Mouse (Mus musculus): Measurements from ENCODE around the gene Prpf18. TPM values are rescaled to one million over a fixed set of nuclear protein-coding genes. Genes with fewer than 3 reads are reported as not detected.
"Not testable (repeated sequence)": the region's sequence is repeated elsewhere in the genome, so short reads cannot be mapped to it uniquely, and the experiment has no call there.

Prpf18 gene
- polyA plus RNA-seq, 1 experiment from 2014 or later = 29.1 TPM

DNA sequence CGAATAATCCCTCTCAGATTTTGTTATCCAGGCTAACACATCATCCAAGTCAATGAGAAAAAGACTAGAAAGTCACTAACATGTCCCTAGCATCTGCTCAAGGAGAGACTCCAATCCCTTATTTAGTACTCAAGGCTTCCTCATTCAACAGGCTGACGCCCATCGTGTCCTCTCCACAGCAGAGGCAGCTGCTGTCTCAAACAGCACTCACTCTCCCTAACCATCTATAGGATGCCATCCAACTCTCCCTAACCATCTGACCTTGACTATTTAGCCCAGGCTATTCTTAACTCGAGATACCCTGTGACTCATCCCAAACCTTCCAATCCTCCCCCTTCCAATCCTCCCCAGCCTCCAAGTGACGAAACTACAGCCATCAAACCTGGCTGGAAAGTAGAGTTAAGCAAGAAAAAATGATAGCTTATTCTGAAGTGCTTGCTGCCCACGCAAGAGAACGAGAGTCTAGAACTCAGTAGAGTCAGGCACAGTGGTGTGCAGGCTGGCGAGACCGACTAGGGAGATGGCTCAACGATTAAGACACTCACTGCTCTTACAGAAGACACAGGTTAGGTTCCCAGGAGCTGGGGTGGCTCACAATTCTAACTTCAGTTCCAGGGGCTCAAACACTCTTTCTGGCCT lies 21.6 kb downstream of the Prpf18 start:
- no peak overlapping the region for H3K9ac ChIP-seq
- no peaks in the 10 kb centered on the region for H3K9me3 ChIP-seq (replicated peaks)
- H3K4me1 ChIP-seq (replicated peaks) = peaks cover 4% of the 10 kb centered on the region; the same call in 1 of the 2 replicates
- H3K36me3 ChIP-seq = peaks cover 43% of the 10 kb centered on the region
- 89% methylated on average over 10 of the region's 10 CpGs for WGBS
- no peak overlapping the region for H3K4me3 ChIP-seq
- ATAC-seq (replicated peaks; ENCODE audit: insufficient number of reproducible peaks, insufficient read depth, low FRiP score, low read depth) = no peak
- no peak overlapping the region for H3K27ac ChIP-seq
- no peak overlapping the region for H3K4me2 ChIP-seq
- no peaks in the 10 kb centered on the region for H3K27me3 ChIP-seq

DNA sequence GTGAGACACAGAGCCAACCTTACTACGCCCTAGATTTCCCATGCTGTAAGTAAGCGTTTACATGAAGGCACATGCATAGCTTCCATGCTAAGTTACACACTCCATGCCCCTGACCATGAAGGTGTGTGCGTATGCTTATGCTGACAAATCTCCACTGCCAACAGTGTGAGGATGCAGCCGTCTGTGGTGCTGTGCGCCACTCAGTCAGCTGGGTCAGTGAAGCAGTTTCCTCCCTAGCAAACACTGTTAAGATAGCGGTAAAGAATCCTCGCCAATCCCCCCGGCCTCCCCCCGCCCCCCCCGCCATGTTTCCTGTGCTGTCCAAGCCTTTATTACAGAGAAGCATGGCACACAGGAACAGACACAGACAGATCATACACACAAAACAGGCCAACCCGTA lies 22.4 kb downstream of the Prpf18 start:
- peaks cover 36% of the 10 kb centered on the region for H3K36me3 ChIP-seq
- ATAC-seq (replicated peaks; ENCODE audit: insufficient number of reproducible peaks, insufficient read depth, low FRiP score, low read depth) = 0 out of 2 replicates have a peak, but pooled peaks have one; percentile 10
- no peak overlapping the region for H3K27ac ChIP-seq
- H3K4me1 ChIP-seq (replicated peaks) = peaks cover 4% of the 10 kb centered on the region; the same call in 1 of the 2 replicates
- H3K27me3 ChIP-seq = no peaks in the 10 kb centered on the region
- H3K4me2 ChIP-seq = no peak overlapping the region
- no peak overlapping the region for H3K4me3 ChIP-seq
- no peak overlapping the region for H3K9ac ChIP-seq
- 85% methylated on average over 11 of the region's 11 CpGs for WGBS
- H3K9me3 ChIP-seq (replicated peaks) = no peaks in the 10 kb centered on the region

DNA sequence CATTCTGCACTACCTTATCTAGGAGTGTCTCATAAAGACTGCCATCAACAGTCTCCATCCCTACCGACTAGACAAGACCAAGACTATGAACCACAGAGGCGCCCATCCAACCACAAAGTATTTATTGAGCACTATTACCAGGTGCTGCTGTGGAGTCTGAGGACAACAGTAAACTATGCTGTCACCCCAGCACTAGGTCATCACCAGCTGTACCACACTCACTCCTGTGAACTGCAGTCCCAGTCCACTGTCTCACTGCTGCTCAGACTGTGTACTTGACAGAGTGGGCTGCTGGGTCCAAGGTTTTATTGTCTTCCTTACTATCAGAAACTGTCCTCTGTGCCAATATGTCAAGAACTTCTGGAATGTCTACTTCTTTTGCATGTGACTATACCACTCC lies 23.0 kb downstream of the Prpf18 start:
- Histone ChIP-seq H3K4me3 (no peak overlapping the region), H3K4me2 (no peak overlapping the region), H3K4me1 (replicated peaks) (peaks cover 4% of the 10 kb centered on the region; the same call in 1 of the 2 replicates), H3K9ac (no peak overlapping the region), H3K36me3 (peaks cover 36% of the 10 kb centered on the region), H3K9me3 (replicated peaks) (no peaks in the 10 kb centered on the region), H3K27me3 (no peaks in the 10 kb centered on the region), H3K27ac (no peak overlapping the region)
- WGBS = 84% methylated on average over 2 of the region's 2 CpGs
- no peak for ATAC-seq (replicated peaks; ENCODE audit: insufficient number of reproducible peaks, insufficient read depth, low FRiP score, low read depth)

DNA sequence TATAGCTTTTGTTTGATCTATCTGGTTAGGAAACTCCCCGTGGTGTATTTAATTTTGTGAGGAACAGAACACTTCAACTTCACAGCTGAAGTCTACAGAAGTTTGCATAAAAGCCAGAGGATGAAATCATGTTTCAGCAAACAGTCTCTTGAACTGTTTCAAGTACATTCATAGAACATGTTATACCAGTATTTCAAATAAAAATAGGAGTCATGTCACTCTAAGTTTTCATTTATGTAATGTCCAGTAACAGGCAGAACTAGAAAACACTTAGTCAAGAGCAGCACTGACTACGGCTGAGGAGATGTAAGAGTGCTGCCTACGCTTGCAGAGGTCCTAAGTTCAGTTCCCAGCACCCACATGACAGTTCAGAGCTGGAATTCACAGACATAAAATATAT lies 25.0 kb downstream of the Prpf18 start:
- Histone ChIP-seq H3K4me3 (no peak overlapping the region), H3K27me3 (no peaks in the 10 kb centered on the region), H3K36me3 (peaks cover 34% of the 10 kb centered on the region), H3K9ac (no peak overlapping the region), H3K27ac (no peak overlapping the region), H3K4me1 (replicated peaks) (peaks cover 4% of the 10 kb centered on the region; the same call in 1 of the 2 replicates), H3K9me3 (replicated peaks) (no peaks in the 10 kb centered on the region), H3K4me2 (no peak overlapping the region)
- no peak for ATAC-seq (replicated peaks; ENCODE audit: insufficient number of reproducible peaks, insufficient read depth, low FRiP score, low read depth)
- WGBS = 90% methylated on average over 3 of the region's 3 CpGs

DNA sequence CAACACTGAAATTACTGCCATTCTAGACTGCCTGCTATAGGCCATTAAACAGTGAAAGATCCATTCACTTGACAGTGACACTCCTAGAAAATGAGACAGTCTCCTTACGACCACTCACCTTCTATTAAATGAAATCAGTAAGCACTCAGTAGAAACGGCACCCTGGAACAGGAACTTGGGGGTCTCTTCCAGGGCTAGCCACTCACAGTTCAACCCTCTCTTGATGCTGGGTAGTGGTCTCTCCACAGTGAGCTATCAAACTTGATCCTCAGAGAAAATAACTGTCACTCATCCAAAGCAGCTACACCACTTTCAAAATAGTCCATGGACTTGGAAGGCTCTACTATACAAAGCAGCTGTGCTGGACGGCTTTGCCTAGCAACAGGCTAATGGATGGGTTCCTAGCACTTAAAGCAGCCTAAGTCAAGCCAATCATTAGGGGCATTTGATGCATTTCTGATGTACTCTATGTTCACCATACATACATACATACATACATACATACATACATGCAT lies 30.4 kb downstream of the Prpf18 start:
- Histone ChIP-seq H3K4me1 (replicated peaks) (0 out of 2 replicates have a peak, but pooled peaks cover 4% of the 10 kb centered on the region), H3K4me2 (no peak overlapping the region), H3K27me3 (no peaks in the 10 kb centered on the region), H3K4me3 (no peak overlapping the region), H3K9ac (no peak overlapping the region), H3K36me3 (peaks cover 25% of the 10 kb centered on the region), H3K27ac (peak overlapping the region; percentile 66), H3K9me3 (replicated peaks) (no peaks in the 10 kb centered on the region)
- WGBS = 66% methylated on average over 3 of the region's 3 CpGs
- ATAC-seq (replicated peaks; ENCODE audit: insufficient number of reproducible peaks, insufficient read depth, low FRiP score, low read depth) = no peak

DNA sequence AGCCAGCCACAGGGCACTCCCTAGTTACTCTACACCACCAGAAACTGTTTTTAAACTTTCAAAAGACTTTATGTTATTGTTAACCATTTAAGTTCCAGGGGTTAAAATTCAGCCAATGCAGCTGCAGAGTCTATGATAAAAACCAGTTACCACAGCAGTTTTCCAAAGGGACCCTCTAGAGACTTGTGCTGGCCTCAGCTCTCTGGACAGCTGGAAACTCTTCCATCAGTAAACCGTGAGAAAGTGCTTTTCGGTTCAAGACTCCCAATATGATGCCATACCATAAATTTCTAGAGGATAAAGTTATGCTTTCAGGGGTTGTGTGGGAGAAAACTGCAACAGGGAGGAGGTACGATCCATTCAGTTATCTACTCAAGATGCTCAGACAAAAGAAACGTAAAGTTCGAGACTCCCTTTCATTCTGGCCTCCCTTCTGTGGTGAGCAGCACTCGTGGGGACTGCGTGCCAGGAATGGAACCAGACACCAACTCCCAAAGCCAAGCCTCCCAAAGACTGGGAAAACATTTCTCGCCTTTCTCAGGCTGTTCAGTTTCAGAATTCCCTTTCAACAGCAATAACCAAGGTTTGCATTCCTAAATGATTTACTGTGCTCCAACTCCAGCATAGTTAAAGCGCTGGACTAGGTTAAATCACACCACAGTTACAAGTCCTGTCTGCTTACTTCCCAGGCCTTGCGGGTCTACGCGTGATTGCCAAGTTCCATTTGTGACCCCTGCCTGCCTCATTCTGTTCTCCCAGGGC lies 31.1 kb downstream of the Prpf18 start:
- ATAC-seq (replicated peaks; ENCODE audit: insufficient number of reproducible peaks, insufficient read depth, low FRiP score, low read depth) = peak; percentile 72
- H3K27me3 ChIP-seq = no peaks in the 10 kb centered on the region
- peak overlapping the region; percentile 66 for H3K27ac ChIP-seq
- H3K36me3 ChIP-seq = peaks cover 25% of the 10 kb centered on the region
- WGBS = 64% methylated on average over 12 of the region's 12 CpGs
- 0 out of 2 replicates have a peak, but pooled peaks cover 4% of the 10 kb centered on the region for H3K4me1 ChIP-seq (replicated peaks)
- no peak overlapping the region for H3K9ac ChIP-seq
- H3K4me2 ChIP-seq = no peak overlapping the region
- no peaks in the 10 kb centered on the region for H3K9me3 ChIP-seq (replicated peaks)
- H3K4me3 ChIP-seq = no peak overlapping the region

DNA sequence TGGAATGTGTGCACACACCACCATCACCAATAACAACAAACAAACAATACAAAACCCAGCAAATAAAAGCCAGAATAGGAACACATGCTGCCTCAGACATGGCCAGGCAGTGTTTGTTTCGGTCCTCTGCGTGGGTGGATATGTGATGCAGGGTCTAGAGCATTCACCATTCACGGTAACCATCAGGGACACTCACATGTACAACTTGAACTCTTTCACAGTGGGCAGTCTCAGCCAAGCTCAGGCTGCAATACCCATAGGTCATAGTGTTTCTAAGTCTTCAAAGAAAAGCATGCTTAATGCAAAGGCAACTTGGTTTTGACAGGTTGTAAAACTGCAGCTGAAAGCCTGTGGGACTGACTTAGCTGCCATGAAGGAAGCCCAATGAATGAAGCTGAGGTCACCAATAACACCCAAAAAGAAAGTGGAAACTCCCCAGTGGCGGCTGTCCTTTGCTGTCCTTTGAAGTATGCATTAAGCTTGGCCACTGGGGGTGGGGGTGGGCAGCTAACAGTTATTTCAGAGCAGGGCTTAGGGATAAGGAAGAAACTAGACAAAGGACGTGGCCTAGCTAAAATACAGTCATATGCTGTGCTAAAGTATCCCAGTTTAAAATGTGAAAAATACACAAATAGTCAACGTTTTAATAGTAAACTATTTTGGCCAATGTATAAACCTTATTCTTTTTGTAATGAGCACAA lies 31.9 kb downstream of the Prpf18 start:
- 0 out of 2 replicates have a peak, but pooled peaks cover 4% of the 10 kb centered on the region for H3K4me1 ChIP-seq (replicated peaks)
- no peak for ATAC-seq (replicated peaks; ENCODE audit: insufficient number of reproducible peaks, insufficient read depth, low FRiP score, low read depth)
- peak overlapping the region; percentile 66 for H3K27ac ChIP-seq
- WGBS = 57% methylated on average over 6 of the region's 6 CpGs
- H3K36me3 ChIP-seq = peaks cover 25% of the 10 kb centered on the region
- H3K4me2 ChIP-seq = no peak overlapping the region
- no peak overlapping the region for H3K9ac ChIP-seq
- H3K9me3 ChIP-seq (replicated peaks) = no peaks in the 10 kb centered on the region
- H3K27me3 ChIP-seq = no peaks in the 10 kb centered on the region
- H3K4me3 ChIP-seq = no peak overlapping the region

DNA sequence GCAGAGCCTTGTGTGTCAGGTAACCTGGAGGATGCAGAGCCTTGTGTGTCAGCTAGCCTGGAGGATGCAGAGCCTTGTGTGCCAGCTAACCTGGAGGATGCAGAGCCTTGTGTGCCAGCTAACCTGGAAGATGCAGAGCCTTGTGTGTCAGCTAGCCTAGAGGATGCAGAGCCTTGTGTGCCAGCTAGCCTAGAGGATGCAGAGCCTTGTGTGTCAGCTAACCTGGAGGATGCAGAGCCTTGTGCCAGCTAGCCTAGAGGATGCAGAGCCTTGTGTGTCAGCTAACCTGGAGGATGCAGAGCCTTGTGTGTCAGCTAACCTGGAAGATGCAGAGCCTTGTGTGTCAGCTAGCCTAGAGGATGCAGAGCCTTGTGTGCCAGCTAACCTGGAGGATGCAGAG lies 32.8 kb downstream of the Prpf18 start:
- not testable (repeated sequence) for ATAC-seq (replicated peaks; ENCODE audit: insufficient number of reproducible peaks, insufficient read depth, low FRiP score, low read depth); H3K9ac ChIP-seq

DNA sequence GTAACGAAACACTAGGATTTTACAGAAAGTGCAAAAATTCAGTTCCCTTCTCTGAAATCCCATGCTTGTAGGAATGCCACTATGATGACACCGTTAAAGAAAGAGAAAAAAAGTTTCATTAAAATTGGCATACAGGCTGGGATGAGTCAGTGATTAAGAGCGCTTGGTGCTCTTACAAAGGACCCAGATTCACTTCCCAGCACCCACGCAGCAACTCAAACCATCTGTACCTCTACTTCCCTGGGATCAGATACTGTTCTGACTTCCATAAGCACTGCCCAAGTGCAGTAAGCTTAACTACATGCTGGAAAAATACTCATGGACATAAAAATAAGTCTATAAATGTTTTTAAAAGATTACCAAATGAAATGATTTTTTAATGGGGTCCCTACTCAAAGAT lies 34.9 kb downstream of the Prpf18 start:
- Histone ChIP-seq H3K4me2 (no peak overlapping the region), H3K4me1 (replicated peaks) (peaks cover 9% of the 10 kb centered on the region), H3K9ac (no peak overlapping the region), H3K9me3 (replicated peaks) (no peaks in the 10 kb centered on the region), H3K36me3 (peaks cover 20% of the 10 kb centered on the region; the same call in 1 of the 2 replicates), H3K27ac (no peak overlapping the region), H3K4me3 (no peak overlapping the region), H3K27me3 (no peaks in the 10 kb centered on the region)
- no peak for ATAC-seq (replicated peaks; ENCODE audit: insufficient number of reproducible peaks, insufficient read depth, low FRiP score, low read depth)
- WGBS = 82% methylated on average over 4 of the region's 4 CpGs

More for the DNA sequence above, 32.8 kb downstream of the Prpf18 start:
- not testable (repeated sequence) for H3K4me2 ChIP-seq; H3K27me3 ChIP-seq; H3K27ac ChIP-seq; H3K4me3 ChIP-seq; H3K4me1 ChIP-seq (replicated peaks); H3K9me3 ChIP-seq (replicated peaks)
- peaks cover 21% of the 10 kb centered on the region for H3K36me3 ChIP-seq

DNA sequence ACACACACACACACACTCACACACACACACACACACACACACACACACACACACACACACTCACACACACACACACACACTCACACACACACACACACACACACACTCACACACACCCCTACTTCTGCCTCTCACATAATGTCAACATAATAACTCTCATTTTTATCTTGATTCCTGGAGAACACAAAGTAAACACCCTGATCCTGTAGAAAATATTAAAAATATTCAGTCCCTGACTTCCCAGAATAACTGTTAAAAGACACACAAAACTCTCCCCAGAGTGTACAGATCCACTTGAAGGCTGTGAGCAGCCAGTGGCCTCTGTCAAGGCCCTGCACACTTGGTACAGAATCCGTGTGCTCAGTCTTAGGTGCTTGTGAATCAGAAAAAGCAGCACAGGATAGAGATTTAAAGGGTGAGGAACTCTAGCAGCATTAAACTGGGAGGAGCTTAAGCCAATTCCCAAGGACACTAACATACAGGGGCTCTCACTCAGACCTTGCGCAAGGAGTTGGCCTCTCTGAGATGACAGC lies 36.8 kb downstream of the Prpf18 start:
- no peaks in the 10 kb centered on the region for H3K9me3 ChIP-seq (replicated peaks)
- WGBS = 82% methylated on average over 2 of the region's 2 CpGs
- H3K4me3 ChIP-seq = no peak overlapping the region
- H3K27me3 ChIP-seq = no peaks in the 10 kb centered on the region
- H3K4me1 ChIP-seq (replicated peaks) = peaks cover 8% of the 10 kb centered on the region
- no peak overlapping the region for H3K4me2 ChIP-seq
- no peak overlapping the region for H3K27ac ChIP-seq
- H3K9ac ChIP-seq = no peak overlapping the region
- ATAC-seq (replicated peaks; ENCODE audit: insufficient number of reproducible peaks, insufficient read depth, low FRiP score, low read depth) = no peak
- H3K36me3 ChIP-seq = peaks cover 34% of the 10 kb centered on the region

Data from heart, embryonic 15.5 days (tissue).